Mouse (Mus musculus) embryonic facial prominence, embryonic 12.5 days (tissue): ENCODE data around the gene Slc38a4. TPM values are rescaled to one million over a fixed set of nuclear protein-coding genes. Genes with fewer than 3 reads are reported as not detected.

Source experiments
- ATAC-seq: fragments of 200-750 bp; cut with Nextera tagmentation; 2 replicates; pipeline ENCODE4 v1.8.0; 2017; ENCODE audit not compliant: insufficient number of reproducible peaks, insufficient read depth, low FRiP score, low TSS enrichment
- H3K27ac ChIP-seq: fragments of 300-500 bp; sonication (generic); 2 replicates; pipeline ENCODE4 v1.5.1; 2016; ENCODE audit warnings: mild to moderate bottlenecking
- H3K27me3 ChIP-seq: fragments of 300-500 bp; sonication (generic); 2 replicates; pipeline ENCODE4 v1.6.1; 2016; ENCODE audit warnings: mild to moderate bottlenecking, moderate library complexity
- H3K36me3 ChIP-seq: fragments of 300-500 bp; sonication (generic); 2 replicates; pipeline ENCODE4 v1.6.1; 2016; ENCODE audit warnings: mild to moderate bottlenecking
- H3K4me1 ChIP-seq: fragments of 300-500 bp; sonication (generic); 2 replicates; pipeline ENCODE4 v1.6.1; 2016
- H3K4me2 ChIP-seq: fragments of 300-500 bp; sonication (generic); replicated peaks from 2 replicates; pipeline ENCODE4 v1.6.1; 2016; ENCODE audit warnings: mild to moderate bottlenecking, moderate library complexity
- H3K4me3 ChIP-seq: fragments of 300-500 bp; sonication (generic); 2 replicates; pipeline ENCODE4 v1.5.1; 2016; ENCODE audit warnings: mild to moderate bottlenecking
- H3K9ac ChIP-seq: fragments of 300-500 bp; sonication (generic); 2 replicates; pipeline ENCODE4 v1.6.1; 2016; ENCODE audit warnings: mild to moderate bottlenecking, moderate library complexity
- H3K9me3 ChIP-seq: fragments of 300-500 bp; sonication (generic); 2 replicates; pipeline ENCODE4 v1.6.1; 2016; ENCODE audit warnings: mild to moderate bottlenecking, moderate library complexity
- WGBS: fragments of 180-500 bp; shearing (Covaris S2); methylation state at CpG from one replicate; pipeline ENCODE4 v1.1.7; 2016; 5-methylcytosine and 5-hydroxymethylcytosine counted together
- polyA plus RNA-seq: library from polyadenylated mRNA; unstranded; fragments of >200 nt; fragmentation: Nextera tagmentation; extraction: Ambion mirVana; gene quantifications from 2 replicates; pipeline ENCODE4 v1.2.1, GENCODE M21; 2016

The Slc38a4 gene
- polyA plus RNA-seq, 1 experiment from 2014 or later: 60.1 TPM

DNA sequence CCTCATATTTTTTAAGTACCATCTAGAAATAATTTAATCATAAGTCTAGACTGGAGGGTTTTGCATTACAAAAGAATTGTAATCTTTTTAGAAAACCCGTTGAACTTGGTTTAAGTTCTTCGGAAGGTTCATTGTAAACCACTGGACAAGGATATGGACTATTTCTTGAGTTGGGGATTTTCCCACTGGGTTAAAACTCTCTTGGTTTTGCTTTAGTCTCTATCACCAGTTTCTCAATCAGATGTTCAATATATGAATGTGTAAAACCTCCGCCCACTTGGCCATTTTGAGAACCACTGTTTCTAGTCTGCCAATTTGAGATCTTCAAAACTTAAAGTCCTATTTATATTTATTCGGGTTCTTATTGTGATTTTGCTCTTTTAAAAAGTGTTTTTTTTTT is 25.6 kb downstream of the Slc38a4 start:
- Histone ChIP-seq H3K36me3 (no peaks in the 10 kb centered on the region), H3K27me3 (no peaks in the 10 kb centered on the region), H3K27ac (no peak overlapping the region), H3K9ac (no peak overlapping the region), H3K4me1 (peaks cover 5% of the 10 kb centered on the region; the same call in 1 of the 2 replicates), H3K4me2 (no peak overlapping the region), H3K4me3 (no peak overlapping the region), H3K9me3 (no peaks in the 10 kb centered on the region)
- no peak for ATAC-seq
- 88% methylated on average over 4 of the region's 4 CpGs for WGBS

DNA sequence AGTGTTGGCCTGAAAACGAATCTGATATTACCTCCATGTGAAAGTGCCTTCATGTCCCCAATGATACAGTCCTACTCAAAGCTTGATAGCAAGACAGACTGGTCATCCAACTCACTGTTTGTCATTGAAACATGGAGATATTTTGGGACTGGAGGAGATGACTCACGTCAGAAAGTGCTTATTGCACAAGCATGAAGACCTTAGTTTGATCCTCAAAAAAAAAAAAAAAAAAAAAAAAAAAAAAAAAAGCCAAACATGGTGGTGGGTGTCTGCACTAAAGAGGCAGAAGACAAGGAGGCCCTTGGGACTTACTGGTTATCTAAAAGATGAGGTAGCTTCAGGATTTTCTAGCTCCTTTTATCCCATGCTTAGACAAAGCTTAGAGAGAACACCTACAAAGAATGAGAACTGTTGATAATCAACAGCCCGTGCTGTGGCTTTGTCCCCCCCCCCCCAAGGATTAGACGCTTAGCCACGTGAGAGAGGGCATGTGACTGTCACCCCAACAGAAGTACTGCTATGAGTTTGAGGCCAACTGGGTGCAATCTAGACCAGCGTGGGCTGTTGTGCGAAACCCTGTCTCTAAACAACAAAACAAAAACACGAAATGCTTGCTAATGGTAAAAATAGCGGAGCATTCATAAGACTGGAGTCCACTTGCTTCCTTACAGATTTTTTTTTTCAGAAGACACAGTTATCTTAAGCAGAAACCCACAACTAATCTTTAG is 26.5 kb downstream of the Slc38a4 start:
- Histone ChIP-seq H3K27me3 (no peaks in the 10 kb centered on the region), H3K4me3 (no peak overlapping the region), H3K9ac (no peak overlapping the region), H3K36me3 (no peaks in the 10 kb centered on the region), H3K9me3 (no peaks in the 10 kb centered on the region), H3K27ac (no peak overlapping the region), H3K4me2 (no peak overlapping the region), H3K4me1 (peaks cover 5% of the 10 kb centered on the region; the same call in 1 of the 2 replicates)
- 83% methylated on average over 9 of the region's 9 CpGs for WGBS
- ATAC-seq: no peak

- H3K36me3 ChIP-seq: no peaks in the 10 kb centered on the region
- no peaks in the 10 kb centered on the region for H3K9me3 ChIP-seq
- no peak overlapping the region for H3K4me2 ChIP-seq
- peaks cover 4% of the 10 kb centered on the region; the same call in 1 of the 2 replicates for H3K4me1 ChIP-seq
- WGBS: 81% methylated on average over 11 of the region's 11 CpGs
- no peaks in the 10 kb centered on the region for H3K27me3 ChIP-seq
- no peak overlapping the region for H3K27ac ChIP-seq
- H3K4me3 ChIP-seq: no peak overlapping the region
- ATAC-seq: no peak
- H3K9ac ChIP-seq: no peak overlapping the region
Measured at GRCm38 (mm10) chr15:97028651-97029050, 27.1 kb downstream of the Slc38a4 start.

DNA sequence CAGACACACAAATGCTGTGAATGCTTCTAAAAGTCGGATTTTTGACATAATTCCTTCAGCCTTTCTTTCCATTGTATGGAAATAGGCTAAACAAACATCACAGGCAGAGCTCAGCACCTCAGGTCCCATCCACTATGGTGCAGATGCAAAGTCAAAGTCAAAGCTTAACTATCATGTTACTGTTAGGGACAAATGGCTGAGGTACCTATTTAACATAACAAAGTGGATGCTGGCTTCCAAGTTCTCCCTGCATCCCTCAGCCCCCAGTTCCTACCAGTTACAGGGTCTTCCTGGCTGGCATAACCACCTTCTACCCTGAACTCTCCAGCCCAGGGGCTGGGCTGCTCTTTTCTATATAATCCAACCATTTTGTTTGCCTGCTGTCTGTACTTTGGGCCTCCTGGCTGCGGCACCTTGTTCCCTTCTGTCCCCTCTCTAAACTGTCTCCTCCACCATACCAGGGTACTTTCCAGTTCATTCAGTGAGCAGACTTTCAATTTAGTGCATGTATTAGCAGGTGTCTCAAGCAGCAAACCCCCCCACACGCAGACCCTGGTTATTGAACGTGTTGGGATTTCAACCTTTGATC is 27.6 kb downstream of the Slc38a4 start:
- Histone ChIP-seq H3K4me1 (no peaks in the 10 kb centered on the region), H3K4me2 (no peak overlapping the region), H3K9ac (no peak overlapping the region), H3K9me3 (no peaks in the 10 kb centered on the region), H3K36me3 (no peaks in the 10 kb centered on the region), H3K27ac (no peak overlapping the region), H3K27me3 (no peaks in the 10 kb centered on the region), H3K4me3 (no peak overlapping the region)
- no peak for ATAC-seq
- 58% methylated on average over 4 of the region's 4 CpGs for WGBS

DNA sequence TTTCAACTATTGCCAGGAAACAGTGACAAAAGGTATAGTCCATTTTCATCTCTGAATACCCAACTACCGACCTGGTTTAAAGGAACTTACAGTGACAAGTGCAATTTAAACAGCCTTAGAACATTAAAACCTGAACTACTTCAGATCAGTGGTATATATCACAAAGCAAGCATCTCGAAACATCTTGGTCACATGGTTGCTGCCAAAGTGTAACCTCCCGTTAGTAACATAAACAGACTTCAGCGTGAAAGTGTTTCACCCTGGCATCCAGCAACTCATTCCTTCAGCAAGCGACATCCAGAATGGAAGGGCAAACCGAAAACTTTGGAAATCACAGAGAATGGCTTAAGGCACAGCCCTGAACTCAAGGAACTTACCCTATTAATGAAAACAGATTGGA is 29.1 kb downstream of the Slc38a4 start:
- 80% methylated on average over 6 of the region's 6 CpGs for WGBS
- H3K36me3 ChIP-seq: no peaks in the 10 kb centered on the region

GRCm38 (mm10) chr15:97022764-97023163 is 33.0 kb downstream of the Slc38a4 start:
- no peak overlapping the region for H3K4me3 ChIP-seq
- H3K36me3 ChIP-seq: no peaks in the 10 kb centered on the region
- H3K4me1 ChIP-seq: no peaks in the 10 kb centered on the region
- no peak overlapping the region for H3K27ac ChIP-seq
- H3K27me3 ChIP-seq: no peaks in the 10 kb centered on the region
- no peak overlapping the region for H3K9ac ChIP-seq
- 69% methylated on average over 5 of the region's 6 CpGs for WGBS
- H3K9me3 ChIP-seq: 0 out of 2 replicates have a peak, but pooled peaks cover 4% of the 10 kb centered on the region
- no peak overlapping the region for H3K4me2 ChIP-seq
- ATAC-seq: no peak

More for the DNA sequence above, 29.1 kb downstream of the Slc38a4 start:
- no peaks in the 10 kb centered on the region for H3K9me3 ChIP-seq
- no peak overlapping the region for H3K4me3 ChIP-seq
- no peaks in the 10 kb centered on the region for H3K27me3 ChIP-seq
- H3K4me1 ChIP-seq: no peaks in the 10 kb centered on the region
- H3K4me2 ChIP-seq: no peak overlapping the region
- H3K27ac ChIP-seq: no peak overlapping the region
- no peak overlapping the region for H3K9ac ChIP-seq
- ATAC-seq: no peak

DNA sequence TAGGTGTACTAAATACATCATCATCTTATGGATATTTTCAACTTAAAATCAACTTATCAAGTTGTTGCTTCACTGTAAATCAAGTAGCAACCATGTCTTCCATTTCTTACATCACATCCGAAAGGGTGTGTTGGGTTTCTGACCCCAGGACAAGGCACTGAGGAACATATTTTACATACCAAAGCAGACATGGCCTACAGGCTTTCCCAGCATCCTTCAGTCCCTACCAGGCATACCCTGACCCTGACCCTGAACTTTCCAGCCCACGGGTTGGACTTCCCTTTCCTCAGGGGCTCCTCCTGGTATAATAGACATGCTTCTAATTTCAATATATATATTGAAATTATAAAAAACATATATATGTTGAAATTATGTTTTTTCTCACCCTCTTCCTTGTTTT is 33.5 kb downstream of the Slc38a4 start:
- H3K4me1 ChIP-seq: no peaks in the 10 kb centered on the region
- H3K4me3 ChIP-seq: no peak overlapping the region
- no peak overlapping the region for H3K9ac ChIP-seq
- H3K27ac ChIP-seq: no peak overlapping the region
- no peaks in the 10 kb centered on the region for H3K27me3 ChIP-seq
- no peaks in the 10 kb centered on the region for H3K36me3 ChIP-seq
- no peak for ATAC-seq
- H3K9me3 ChIP-seq: 0 out of 2 replicates have a peak, but pooled peaks cover 4% of the 10 kb centered on the region
- 85% methylated on average over 2 of the region's 2 CpGs for WGBS
- no peak overlapping the region for H3K4me2 ChIP-seq

GRCm38 (mm10) chr15:97020221-97020620 is 35.5 kb downstream of the Slc38a4 start:
- no peak for ATAC-seq
- Histone ChIP-seq H3K4me3 (no peak overlapping the region), H3K36me3 (0 out of 2 replicates have a peak, but pooled peaks cover 8% of the 10 kb centered on the region), H3K4me1 (no peaks in the 10 kb centered on the region), H3K4me2 (no peak overlapping the region), H3K9ac (no peak overlapping the region), H3K27ac (no peak overlapping the region), H3K9me3 (0 out of 2 replicates have a peak, but pooled peaks cover 4% of the 10 kb centered on the region), H3K27me3 (no peaks in the 10 kb centered on the region)
- WGBS: 86% methylated on average over 6 of the region's 6 CpGs

GRCm38 (mm10) chr15:97019323-97019722 is 36.4 kb downstream of the Slc38a4 start:
- ATAC-seq: no peak
- Histone ChIP-seq H3K27ac (no peak overlapping the region), H3K27me3 (no peaks in the 10 kb centered on the region), H3K4me2 (no peak overlapping the region), H3K9ac (no peak overlapping the region), H3K4me1 (no peaks in the 10 kb centered on the region), H3K9me3 (0 out of 2 replicates have a peak, but pooled peaks cover 4% of the 10 kb centered on the region), H3K36me3 (0 out of 2 replicates have a peak, but pooled peaks cover 8% of the 10 kb centered on the region), H3K4me3 (no peak overlapping the region)
- 88% methylated on average over 11 of the region's 11 CpGs for WGBS

DNA sequence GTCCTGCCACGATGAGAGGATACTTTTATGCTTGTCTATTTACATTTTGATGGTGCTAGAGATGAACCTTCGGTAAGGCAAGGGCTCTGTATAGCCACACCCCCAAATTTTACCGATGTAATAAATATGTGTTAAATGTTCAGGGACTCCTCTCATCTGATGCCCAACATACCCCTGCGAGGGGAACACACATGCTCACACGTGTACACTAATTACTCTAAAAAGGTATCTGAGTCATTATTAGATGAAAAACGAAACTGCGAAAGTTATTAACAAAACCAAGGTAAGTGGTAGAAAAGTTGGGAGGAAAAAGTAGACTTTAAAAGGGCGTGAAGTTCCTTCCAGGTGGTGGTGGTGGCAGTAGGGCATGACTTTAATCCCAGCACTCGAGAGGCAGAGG is 38.6 kb downstream of the Slc38a4 start:
- H3K27me3 ChIP-seq: no peaks in the 10 kb centered on the region
- no peak overlapping the region for H3K27ac ChIP-seq
- H3K4me2 ChIP-seq: no peak overlapping the region
- H3K9me3 ChIP-seq: 0 out of 2 replicates have a peak, but pooled peaks cover 4% of the 10 kb centered on the region
- no peak overlapping the region for H3K4me3 ChIP-seq
- WGBS: 90% methylated on average over 9 of the region's 9 CpGs
- H3K36me3 ChIP-seq: peaks cover 8% of the 10 kb centered on the region; the same call in 1 of the 2 replicates
- no peaks in the 10 kb centered on the region for H3K4me1 ChIP-seq
- H3K9ac ChIP-seq: no peak overlapping the region
- no peak for ATAC-seq

DNA sequence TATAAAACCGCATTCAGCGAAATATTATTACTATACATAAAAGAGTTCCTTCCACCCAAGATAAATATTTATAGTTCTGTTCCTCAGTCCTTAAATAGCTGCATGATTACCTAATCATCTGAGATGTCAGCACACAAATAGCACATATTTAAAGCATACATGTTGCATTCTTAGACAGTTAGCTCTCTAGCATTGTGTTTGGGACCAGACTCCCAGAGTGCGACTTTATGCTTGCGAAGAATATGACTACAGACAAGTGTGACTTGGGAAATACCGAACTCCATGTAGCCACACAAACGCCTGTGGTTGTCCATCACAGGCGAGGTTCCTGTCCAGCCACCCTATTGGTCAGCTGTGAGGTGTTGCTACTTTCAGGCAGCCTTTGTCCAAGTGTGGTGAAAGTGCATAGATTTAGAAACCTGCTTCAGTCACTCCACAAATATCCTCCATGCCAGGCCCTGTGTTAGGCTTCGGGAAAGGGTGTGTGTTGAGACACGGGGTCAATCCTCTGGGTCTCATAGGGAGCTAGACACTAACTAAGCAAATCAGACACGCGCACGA is 40.6 kb downstream of the Slc38a4 start:
- H3K4me1 ChIP-seq: no peaks in the 10 kb centered on the region
- H3K4me2 ChIP-seq: no peak overlapping the region
- no peaks in the 10 kb centered on the region for H3K9me3 ChIP-seq
- no peaks in the 10 kb centered on the region for H3K27me3 ChIP-seq
- H3K36me3 ChIP-seq: peaks cover 11% of the 10 kb centered on the region; the same call in 1 of the 2 replicates
- no peak for ATAC-seq
- no peak overlapping the region for H3K4me3 ChIP-seq
- H3K9ac ChIP-seq: no peak overlapping the region
- H3K27ac ChIP-seq: no peak overlapping the region
- WGBS: 93% methylated on average over 12 of the region's 12 CpGs
